Mouse (Mus musculus) MEL (cell line): ENCODE measurements at regions not wholly inside any gene's neighbourhood (a gene's known extent, or its start where the extent isn't known, plus 50 kb on each side); places are given as distances from the start of the nearest gene placed in this dataset.

Experiments used
- DNase-seq: peaks from one replicate; pipeline ENCODE4 v3.0.0; 2011; ENCODE audit warnings: low read depth, low spot score
- H3K27ac ChIP-seq: 2 replicates; pipeline ENCODE4 v1.5.1; 2012; ENCODE audit warnings: low read depth, mild to moderate bottlenecking, control low read depth, low read length, moderate library complexity; ENCODE audit not compliant: control insufficient read depth
- H3K27me3 ChIP-seq, 2 experiments: fragments of 150-350 bp in 1 of 2; sonication (generic) in 1 of 2; 2 replicates each; pipeline ENCODE4 v1.6.1; 2012; ENCODE audit warnings: low read length in 2 of 2, mild to moderate bottlenecking in 2 of 2, improper control_type of control experiment in 1 of 2, moderate library complexity in 1 of 2; ENCODE audit not compliant: insufficient read depth in 2 of 2, control insufficient read depth in 1 of 2
- H3K36me3 ChIP-seq, 2 experiments: 2 replicates each; pipeline ENCODE4 v1.6.1; 2012 to 2014; ENCODE audit warnings: low read length in 2 of 2, improper control_type of control experiment in 1 of 2, inconsistent platforms in 1 of 2, mild to moderate bottlenecking in 1 of 2; ENCODE audit not compliant: insufficient read depth in 2 of 2, control insufficient read depth in 1 of 2
- H3K4me1 ChIP-seq, 2 experiments: fragments of 150-350 bp in 1 of 2; sonication (generic) in 1 of 2; 2 replicates each; pipeline ENCODE4 v1.6.1; 2012; ENCODE audit warnings: low read length in 2 of 2, improper control_type of control experiment in 1 of 2, mild to moderate bottlenecking in 1 of 2; ENCODE audit not compliant: insufficient read depth in 2 of 2, control insufficient read depth in 1 of 2
- H3K4me3 ChIP-seq, 2 experiments: fragments of 150-350 bp in 1 of 2; sonication (generic) in 1 of 2; 2 replicates each; pipeline ENCODE4 v1.5.1; 2012; ENCODE audit warnings: low read depth in 2 of 2, low read length in 2 of 2, mild to moderate bottlenecking in 2 of 2, moderate library complexity in 2 of 2, control low read depth in 1 of 2, improper control_type of control experiment in 1 of 2; ENCODE audit not compliant: control insufficient read depth in 1 of 2, insufficient read depth in 1 of 2
- H3K79me2 ChIP-seq: 2 replicates; pipeline ENCODE4 v1.6.1; 2012; ENCODE audit warnings: mild to moderate bottlenecking, low read length, moderate library complexity; ENCODE audit not compliant: control insufficient read depth, poor library complexity, insufficient read depth
- H3K9ac ChIP-seq: 2 replicates; pipeline ENCODE4 v1.6.1; 2012; ENCODE audit warnings: low read depth, mild to moderate bottlenecking, control low read depth, low read length, moderate library complexity; ENCODE audit not compliant: control insufficient read depth, poor library complexity, severe bottlenecking
- H3K9me3 ChIP-seq: fragments of 150-350 bp; sonication (generic); replicated peaks from 2 replicates; pipeline ENCODE4 v1.6.1; 2012; ENCODE audit warnings: mild to moderate bottlenecking, low read length, improper control_type of control experiment, moderate library complexity; ENCODE audit not compliant: insufficient read depth
- CHD1 ChIP-seq: IDR thresholded peaks from 2 replicates; pipeline ENCODE4 v1.6.1; 2012; ENCODE audit warnings: low read depth, mild to moderate bottlenecking, inconsistent platforms, low read length, improper control_type of control experiment
- E2F4 ChIP-seq: IDR thresholded peaks from 2 replicates; pipeline ENCODE4 v1.6.1; 2011; ENCODE audit warnings: low read depth, low read length, improper control_type of control experiment, borderline replicate concordance
- EP300 ChIP-seq, 2 experiments: IDR thresholded peaks; 2 replicates each; pipeline ENCODE4 v1.6.1; 2011; ENCODE audit warnings: improper control_type of control experiment in 2 of 2, low read length in 2 of 2, low read depth in 1 of 2, mild to moderate bottlenecking in 1 of 2
- ETS1 ChIP-seq: IDR thresholded peaks from 2 replicates; pipeline ENCODE4 v1.6.1; 2012; ENCODE audit warnings: low read depth, mild to moderate bottlenecking, inconsistent platforms, low read length, improper control_type of control experiment, moderate library complexity
- GATA1 ChIP-seq: IDR thresholded peaks from 2 replicates; pipeline ENCODE4 v1.6.1; 2011; ENCODE audit warnings: low read depth, low read length, improper control_type of control experiment
- HCFC1 ChIP-seq: IDR thresholded peaks from 2 replicates; pipeline ENCODE4 v1.6.1; 2012; ENCODE audit warnings: low read depth, mild to moderate bottlenecking, inconsistent platforms, low read length, improper control_type of control experiment, moderate library complexity
- JUND ChIP-seq: IDR thresholded peaks from 2 replicates; pipeline ENCODE4 v1.6.1; 2011; ENCODE audit warnings: low read depth, mild to moderate bottlenecking, improper control_type of control experiment, low read length
- MAZ ChIP-seq: IDR thresholded peaks from 2 replicates; pipeline ENCODE4 v1.6.1; 2012; ENCODE audit warnings: low read depth, mild to moderate bottlenecking, inconsistent platforms, low read length, improper control_type of control experiment
- MEF2A ChIP-seq: IDR thresholded peaks from 2 replicates; pipeline ENCODE4 v1.6.1; 2014; ENCODE audit warnings: low read depth, mild to moderate bottlenecking, inconsistent platforms, low read length, improper control_type of control experiment; ENCODE audit not compliant: poor library complexity, insufficient replicate concordance, severe bottlenecking; ENCODE audit errors: extremely low read depth
- MYC ChIP-seq: IDR thresholded peaks from 2 replicates; pipeline ENCODE4 v1.6.1; 2011; ENCODE audit warnings: low read depth, mild to moderate bottlenecking, low read length, improper control_type of control experiment, moderate library complexity
- NELFE ChIP-seq: IDR thresholded peaks from 2 replicates; pipeline ENCODE4 v1.6.1; 2011; ENCODE audit warnings: low read depth, low read length, improper control_type of control experiment
- NRF1 ChIP-seq: IDR thresholded peaks from 2 replicates; pipeline ENCODE4 v1.6.1; 2014; ENCODE audit warnings: low read depth, mild to moderate bottlenecking, inconsistent platforms, low read length, improper control_type of control experiment, moderate library complexity; ENCODE audit not compliant: poor library complexity, insufficient read depth, severe bottlenecking
- POLR2A ChIP-seq, 2 experiments: IDR thresholded peaks; 2 replicates each; pipeline ENCODE4 v1.6.1; 2011 to 2012; ENCODE audit warnings: low read length in 2 of 2, mild to moderate bottlenecking in 2 of 2, control low read depth in 1 of 2, improper control_type of control experiment in 1 of 2, low read depth in 1 of 2, moderate library complexity in 1 of 2; ENCODE audit not compliant: control insufficient read depth in 1 of 2, insufficient read depth in 1 of 2, poor library complexity in 1 of 2
- SMC3 ChIP-seq: IDR thresholded peaks from 2 replicates; pipeline ENCODE4 v1.6.1; 2011; ENCODE audit warnings: low read depth, low read length, improper control_type of control experiment
- TBP ChIP-seq: IDR thresholded peaks from 2 replicates; pipeline ENCODE4 v1.8.0; 2011; ENCODE audit warnings: low read depth, low read length, improper control_type of control experiment
- UBTF ChIP-seq: IDR thresholded peaks from 2 replicates; pipeline ENCODE4 v1.6.1; 2012; ENCODE audit warnings: low read depth, mild to moderate bottlenecking, inconsistent platforms, low read length, improper control_type of control experiment, moderate library complexity, borderline replicate concordance; ENCODE audit not compliant: insufficient read depth
- USF1 ChIP-seq: IDR thresholded peaks from 2 replicates; pipeline ENCODE4 v1.6.1; 2014; ENCODE audit warnings: low read depth, mild to moderate bottlenecking, inconsistent platforms, low read length, improper control_type of control experiment, moderate library complexity
- USF2 ChIP-seq, 2 experiments: IDR thresholded peaks; 2 replicates each; pipeline ENCODE4 v1.6.1; 2011 to 2012; ENCODE audit warnings: improper control_type of control experiment in 2 of 2, low read length in 2 of 2, borderline replicate concordance in 1 of 2, inconsistent platforms in 1 of 2, low read depth in 1 of 2, mild to moderate bottlenecking in 1 of 2; ENCODE audit not compliant: insufficient read depth in 1 of 2
- ZKSCAN1 ChIP-seq: IDR thresholded peaks from 2 replicates; pipeline ENCODE4 v1.6.1; 2012; ENCODE audit warnings: low read depth, mild to moderate bottlenecking, inconsistent platforms, low read length, improper control_type of control experiment, moderate library complexity
- ZMIZ1 ChIP-seq: IDR thresholded peaks from 2 replicates; pipeline ENCODE4 v1.6.1; 2012; ENCODE audit warnings: low read depth, mild to moderate bottlenecking, inconsistent platforms, low read length, improper control_type of control experiment, moderate library complexity
- ZNF384 ChIP-seq: IDR thresholded peaks from 2 replicates; pipeline ENCODE4 v1.6.1; 2012; ENCODE audit warnings: low read depth, mild to moderate bottlenecking, inconsistent platforms, low read length, improper control_type of control experiment

DNA sequence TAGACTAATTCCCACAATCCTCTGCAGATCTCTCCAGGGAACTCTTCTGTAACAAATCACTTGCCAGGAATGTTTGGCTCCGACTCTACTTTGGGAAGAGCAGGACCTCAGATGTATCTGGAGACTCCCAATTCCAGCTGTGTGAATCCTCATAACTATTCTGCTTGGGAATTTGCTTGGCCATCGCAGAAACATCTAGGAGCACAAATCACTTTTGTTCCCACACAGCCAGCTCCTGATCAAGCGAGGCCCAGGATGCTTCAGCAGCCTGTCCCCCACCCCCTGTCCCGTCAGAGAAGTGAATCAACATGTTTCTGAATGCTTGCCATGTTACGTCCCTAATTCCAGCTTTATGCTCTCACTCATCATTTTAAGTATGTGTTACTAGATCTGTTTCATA, 216.1 kb upstream of the Btbd3 start:
- H3K27me3 ChIP-seq, result no peaks in the 10 kb centered on the region
- H3K79me2 ChIP-seq, result no peaks in the 10 kb centered on the region
- no peak overlapping the region for H3K27ac ChIP-seq
- H3K36me3 ChIP-seq, result no peaks in the 10 kb centered on the region
- TF ChIP-seq NRF1, result no peak
- no peak for TF ChIP-seq MYC
- TF ChIP-seq TBP, result no peak
- no peak for TF ChIP-seq ETS1
- no peak for TF ChIP-seq EP300 (IDR thresholded peaks at IDR 0.05; ENCODE audit: low read depth in 1 of 2, low read length in 2 of 2)
- TF ChIP-seq SMC3, result no peak
- no peak for TF ChIP-seq MAZ
- TF ChIP-seq POLR2A (IDR thresholded peaks at IDR 0.05; ENCODE audit: control insufficient read depth in 1 of 2, insufficient read depth in 1 of 2, low read depth in 1 of 2, low read length in 2 of 2, poor library complexity in 1 of 2), result no peak
- TF ChIP-seq JUND, result no peak
- TF ChIP-seq NELFE, result no peak
- no peak for TF ChIP-seq USF2 (IDR thresholded peaks at IDR 0.05; ENCODE audit: borderline replicate concordance in 1 of 2, insufficient read depth in 1 of 2, low read depth in 1 of 2, low read length in 2 of 2)
- no peak for TF ChIP-seq ZKSCAN1
- TF ChIP-seq ZMIZ1, result no peak
- no peak for DNase-seq
- no peaks in the 10 kb centered on the region for H3K9me3 ChIP-seq
- H3K4me3 ChIP-seq, result no peak overlapping the region
- H3K9ac ChIP-seq, result no peak overlapping the region
- H3K4me1 ChIP-seq, result no peaks in the 10 kb centered on the region

DNA sequence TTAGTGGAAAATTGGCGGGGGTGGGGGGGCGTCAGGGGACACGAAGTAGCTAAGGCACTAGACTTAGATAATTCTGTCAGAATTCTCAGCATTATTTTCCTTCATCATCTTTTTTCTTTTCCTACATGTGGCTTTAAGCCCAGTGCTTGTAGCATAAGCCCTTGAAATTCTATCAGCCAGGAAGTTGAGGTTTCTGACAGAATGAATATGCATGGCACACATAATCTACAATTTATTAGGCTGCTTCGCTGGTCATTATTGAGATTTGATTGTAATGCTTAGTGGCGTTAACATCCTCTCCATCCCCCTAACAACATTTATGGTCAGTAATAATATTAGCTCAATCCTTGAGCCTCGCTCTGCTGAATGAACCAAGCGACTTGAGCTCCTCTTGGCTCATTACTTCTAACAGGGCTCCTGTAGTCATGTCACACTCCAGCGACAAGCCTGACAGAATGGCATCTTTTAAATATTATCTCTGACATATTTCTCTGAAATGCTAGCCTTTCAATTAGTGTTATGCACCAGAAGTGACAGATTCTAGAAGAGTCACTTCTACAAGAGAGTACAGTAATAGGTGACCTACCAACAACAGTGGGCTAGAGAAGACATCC, 222.1 kb upstream of the Btbd3 start:
- Histone ChIP-seq H3K79me2 (no peaks in the 10 kb centered on the region), H3K9ac (no peak overlapping the region), H3K27ac (no peak overlapping the region), H3K4me3 (no peak overlapping the region), H3K4me1 (no peaks in the 10 kb centered on the region), H3K36me3 (no peaks in the 10 kb centered on the region), H3K9me3 (no peaks in the 10 kb centered on the region), H3K27me3 (no peaks in the 10 kb centered on the region)
- TF ChIP-seq NELFE, result no peak
- TF ChIP-seq CHD1, result no peak
- TF ChIP-seq USF2 (IDR thresholded peaks at IDR 0.05; ENCODE audit: borderline replicate concordance in 1 of 2, insufficient read depth in 1 of 2, low read depth in 1 of 2, low read length in 2 of 2), result no peak
- TF ChIP-seq UBTF, result no peak
- no peak for TF ChIP-seq MEF2A
- TF ChIP-seq EP300 (IDR thresholded peaks at IDR 0.05; ENCODE audit: low read depth in 1 of 2, low read length in 2 of 2), result no peak
- TF ChIP-seq GATA1, result no peak
- TF ChIP-seq ZNF384, result no peak
- TF ChIP-seq MAZ, result no peak
- TF ChIP-seq USF1, result no peak
- no peak for TF ChIP-seq NRF1
- TF ChIP-seq E2F4, result no peak
- no peak for TF ChIP-seq POLR2A (IDR thresholded peaks at IDR 0.05; ENCODE audit: control insufficient read depth in 1 of 2, insufficient read depth in 1 of 2, low read depth in 1 of 2, low read length in 2 of 2, poor library complexity in 1 of 2)
- no peak for TF ChIP-seq ZMIZ1
- TF ChIP-seq HCFC1, result no peak
- no peak for TF ChIP-seq SMC3
- no peak for DNase-seq
